Mouse (Mus musculus): ENCODE data around the gene Erlec1. TPM values are rescaled to one million over a fixed set of nuclear protein-coding genes. Genes with fewer than 3 reads are reported as not detected.

The Erlec1 gene
- polyA plus RNA-seq, 1 experiment from 2014 or later = 5.6 TPM

DNA sequence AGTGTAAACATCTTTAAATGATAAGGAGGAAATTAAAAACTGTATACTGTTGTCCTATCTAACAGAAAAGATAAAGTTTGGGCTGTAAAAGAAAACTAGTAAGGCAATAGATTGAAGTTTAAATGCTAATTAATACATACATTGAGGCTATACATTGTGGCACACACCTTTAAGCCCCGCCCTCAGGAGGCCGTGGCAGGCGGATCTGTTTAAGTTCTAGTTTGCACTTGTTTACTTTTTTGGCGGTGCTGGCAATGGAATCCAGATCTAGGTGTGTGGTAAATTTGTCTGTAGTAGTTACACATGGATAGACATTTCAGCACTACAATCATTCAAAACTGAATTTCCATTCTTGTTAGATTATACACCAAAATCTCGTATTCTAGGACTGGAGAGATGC, 1.3 kb downstream of the Erlec1 start:
- ATAC-seq (ENCODE audit: low read depth) (0 out of 2 replicates have a peak, but pooled peaks have one; percentile 24), DNase-seq (peak; percentile 33)
- H3K27me3 ChIP-seq = no peaks in the 10 kb centered on the region
- peak overlapping the region; percentile 92 for H3K9ac ChIP-seq
- peaks cover 20% of the 10 kb centered on the region for H3K4me1 ChIP-seq (replicated peaks)
- peaks cover 34% of the 10 kb centered on the region for H3K36me3 ChIP-seq
- no peaks in the 10 kb centered on the region for H3K9me3 ChIP-seq (replicated peaks)
- peak overlapping the region; percentile 73 for H3K4me2 ChIP-seq
- peak overlapping the region; percentile 92 for H3K27ac ChIP-seq
- H3K4me3 ChIP-seq (replicated peaks) = peak overlapping the region; percentile 85
- WGBS (ENCODE audit: insufficient replicate concordance) = 47% methylated on average over 5 of the region's 5 CpGs

DNA sequence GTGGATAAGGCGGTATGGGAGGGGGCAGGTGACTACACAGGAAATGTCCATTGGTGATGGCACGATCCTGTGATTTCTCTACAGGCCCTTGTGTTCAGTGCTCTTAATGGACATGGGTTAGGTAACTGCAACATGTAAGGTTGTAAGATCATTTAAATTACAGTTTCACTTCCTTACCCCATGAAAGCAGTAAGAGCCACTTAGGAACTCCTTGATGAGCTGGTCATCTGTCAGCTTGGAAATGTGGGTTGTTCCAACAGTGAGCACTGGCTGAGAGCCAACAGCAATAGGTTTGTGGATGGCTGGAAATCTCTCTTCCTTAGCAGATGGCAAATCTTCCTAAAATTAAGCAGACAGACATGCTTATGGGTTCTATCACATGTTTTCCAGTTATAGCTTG, 10.6 kb downstream of the Erlec1 start:
- H3K4me1 ChIP-seq (replicated peaks) = no peaks in the 10 kb centered on the region
- no peak overlapping the region for H3K4me3 ChIP-seq (replicated peaks)
- H3K36me3 ChIP-seq = peaks cover 60% of the 10 kb centered on the region
- WGBS (ENCODE audit: insufficient replicate concordance) = 82% methylated on average over 2 of the region's 2 CpGs
- no peaks in the 10 kb centered on the region for H3K27me3 ChIP-seq
- no peaks in the 10 kb centered on the region for H3K9me3 ChIP-seq (replicated peaks)
- ATAC-seq (ENCODE audit: low read depth) (no peak), DNase-seq (no peak)
- no peak overlapping the region for H3K4me2 ChIP-seq
- no peak overlapping the region for H3K9ac ChIP-seq
- no peak overlapping the region for H3K27ac ChIP-seq

DNA sequence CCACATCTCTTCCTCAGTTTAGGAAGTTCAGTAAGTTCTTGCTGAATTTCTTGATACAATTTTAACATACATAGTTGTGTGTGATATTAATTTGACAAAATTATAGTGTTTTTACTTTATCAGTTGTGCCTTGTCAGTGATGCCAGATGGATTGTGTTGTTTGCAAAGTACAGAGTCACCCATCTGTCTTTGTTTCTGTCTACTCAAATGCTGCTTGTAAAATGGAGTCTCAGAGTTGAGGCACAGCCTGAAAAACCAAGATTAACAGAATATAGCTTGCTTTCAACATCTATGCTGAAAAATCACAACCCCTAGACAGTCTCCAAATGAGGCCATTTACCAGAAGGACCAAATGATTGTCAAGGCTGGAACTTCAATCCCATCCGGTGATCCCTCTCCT, 25.6 kb downstream of the Erlec1 start:
- Histone ChIP-seq H3K27ac (no peak overlapping the region), H3K4me2 (no peak overlapping the region), H3K4me3 (replicated peaks) (no peak overlapping the region), H3K36me3 (peaks cover 21% of the 10 kb centered on the region), H3K9ac (no peak overlapping the region), H3K27me3 (no peaks in the 10 kb centered on the region), H3K9me3 (replicated peaks) (no peaks in the 10 kb centered on the region), H3K4me1 (replicated peaks) (peaks cover 8% of the 10 kb centered on the region; the same call in 1 of the 2 replicates)
- no peak for DNase-seq
- no peak for ATAC-seq (ENCODE audit: low read depth)
- WGBS (ENCODE audit: insufficient replicate concordance) = 90% methylated on average over 1 of the region's 1 CpGs

DNA sequence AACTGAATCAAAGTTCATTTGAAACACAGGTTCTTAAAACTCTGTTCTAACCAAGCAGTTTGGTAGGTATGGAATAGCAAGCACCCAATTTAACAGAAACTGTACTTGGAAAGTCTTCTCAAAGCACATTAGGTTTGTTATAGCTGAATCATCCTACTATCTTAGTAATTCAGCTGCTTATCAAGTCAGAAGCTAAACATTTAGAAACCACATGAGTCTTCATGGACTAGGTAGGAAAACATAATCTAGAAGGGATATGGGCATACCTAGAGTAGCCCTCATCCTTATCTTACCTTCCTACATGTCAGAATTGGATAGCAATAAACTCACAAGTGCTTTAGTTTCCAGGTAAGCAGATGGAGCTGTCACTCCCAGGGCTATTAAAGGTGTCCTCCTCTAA, 26.1 kb downstream of the Erlec1 start:
- H3K4me2 ChIP-seq = no peak overlapping the region
- peaks cover 21% of the 10 kb centered on the region for H3K36me3 ChIP-seq
- H3K4me3 ChIP-seq (replicated peaks) = no peak overlapping the region
- no peaks in the 10 kb centered on the region for H3K9me3 ChIP-seq (replicated peaks)
- H3K27ac ChIP-seq = no peak overlapping the region
- DNase-seq (no peak), ATAC-seq (ENCODE audit: low read depth) (peak; percentile 77; the same call in 1 of the 2 replicates)
- no peaks in the 10 kb centered on the region for H3K27me3 ChIP-seq
- H3K4me1 ChIP-seq (replicated peaks) = peaks cover 8% of the 10 kb centered on the region; the same call in 1 of the 2 replicates
- H3K9ac ChIP-seq = no peak overlapping the region

DNA sequence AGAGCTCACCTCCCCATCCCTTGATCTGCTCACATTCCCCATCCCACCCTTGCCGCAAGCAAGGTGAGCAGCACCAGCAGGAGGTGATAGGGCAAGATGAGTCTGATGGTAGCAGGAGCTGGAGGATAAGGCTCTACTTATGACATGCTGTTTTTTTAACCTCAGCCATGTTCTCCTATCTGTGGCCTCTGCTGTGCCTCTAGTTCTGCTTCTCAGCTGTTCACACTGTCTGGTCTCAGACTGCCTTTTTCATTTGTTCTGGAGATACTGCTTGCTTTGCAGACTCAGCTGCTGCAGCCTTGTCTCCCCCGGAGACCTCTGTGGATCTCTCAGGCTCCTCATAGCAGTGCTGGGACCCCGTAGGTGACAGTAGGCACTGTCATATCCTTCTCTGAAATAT, 30.9 kb downstream of the Erlec1 start:
- ATAC-seq (ENCODE audit: low read depth) = no peak
- no peak for DNase-seq

DNA sequence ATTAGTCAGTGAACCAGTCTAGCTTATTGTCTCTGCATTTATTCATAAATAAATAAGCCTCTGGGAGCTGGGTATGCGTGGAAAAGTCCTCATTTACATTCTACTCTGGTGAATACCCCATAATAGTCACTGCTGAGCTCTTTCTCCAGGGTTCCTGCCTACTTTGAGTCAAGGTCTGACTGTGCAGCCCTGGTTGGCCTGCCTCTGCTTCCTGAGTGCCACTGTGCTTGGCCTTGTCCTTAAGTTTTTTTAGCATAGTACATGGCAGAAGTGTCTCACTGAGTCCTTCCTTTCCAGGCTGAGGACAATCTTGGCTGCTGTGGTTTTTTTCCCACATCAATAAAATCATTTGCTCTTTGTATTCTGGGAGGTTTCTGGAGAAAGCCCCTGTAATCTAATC, 33.5 kb downstream of the Erlec1 start:
- DNase-seq = no peak
- Histone ChIP-seq H3K4me1 (replicated peaks) (no peaks in the 10 kb centered on the region), H3K4me2 (no peak overlapping the region), H3K9ac (no peak overlapping the region), H3K36me3 (peaks cover 5% of the 10 kb centered on the region; the same call in 1 of the 2 replicates), H3K9me3 (replicated peaks) (no peaks in the 10 kb centered on the region), H3K27ac (no peak overlapping the region), H3K4me3 (replicated peaks) (no peak overlapping the region), H3K27me3 (no peaks in the 10 kb centered on the region)
- no peak for ATAC-seq (ENCODE audit: low read depth)
- 56% methylated on average over 1 of the region's 1 CpGs for whole genome bisulfite sequencing (ENCODE audit: insufficient replicate concordance)

More for the DNA sequence above, 30.9 kb downstream of the Erlec1 start:
- peaks cover 4% of the 10 kb centered on the region; the same call in 1 of the 2 replicates for H3K4me1 ChIP-seq (replicated peaks)
- H3K4me3 ChIP-seq (replicated peaks) = no peak overlapping the region
- H3K9me3 ChIP-seq (replicated peaks) = no peaks in the 10 kb centered on the region
- 88% methylated on average over 3 of the region's 3 CpGs for WGBS (ENCODE audit: insufficient replicate concordance)
- H3K36me3 ChIP-seq = peaks cover 5% of the 10 kb centered on the region; the same call in 1 of the 2 replicates
- H3K27ac ChIP-seq = no peak overlapping the region
- H3K4me2 ChIP-seq = no peak overlapping the region
- H3K9ac ChIP-seq = no peak overlapping the region
- H3K27me3 ChIP-seq = no peaks in the 10 kb centered on the region

DNA sequence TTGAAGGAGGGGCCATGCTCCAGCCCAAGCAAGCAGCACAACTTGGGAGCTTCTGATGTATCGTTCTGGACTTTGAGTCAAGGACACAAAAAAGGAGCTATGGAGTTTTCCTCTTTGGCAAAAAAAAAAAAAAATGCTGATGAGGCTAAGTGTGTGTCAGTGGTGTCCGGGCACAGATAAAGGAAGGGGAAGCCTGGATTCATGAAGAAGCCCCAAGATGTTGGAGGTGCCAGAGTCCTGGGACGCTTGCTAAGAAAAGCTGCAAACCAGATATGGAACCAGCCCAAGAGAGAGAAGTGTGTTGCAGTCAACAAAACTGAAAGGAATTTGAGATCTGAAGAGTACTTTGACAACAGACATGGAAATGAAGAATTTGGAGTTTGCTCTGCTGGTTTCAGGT, 41.8 kb downstream of the Erlec1 start:
- H3K27me3 ChIP-seq = no peaks in the 10 kb centered on the region
- H3K4me2 ChIP-seq = no peak overlapping the region
- H3K9ac ChIP-seq = no peak overlapping the region
- ATAC-seq (ENCODE audit: low read depth) = no peak
- WGBS (ENCODE audit: insufficient replicate concordance) = 68% methylated on average over 3 of the region's 3 CpGs
- H3K4me1 ChIP-seq (replicated peaks) = no peaks in the 10 kb centered on the region
- no peaks in the 10 kb centered on the region for H3K9me3 ChIP-seq (replicated peaks)
- H3K4me3 ChIP-seq (replicated peaks) = no peak overlapping the region
- DNase-seq = no peak
- no peak overlapping the region for H3K27ac ChIP-seq
- no peaks in the 10 kb centered on the region for H3K36me3 ChIP-seq

DNA sequence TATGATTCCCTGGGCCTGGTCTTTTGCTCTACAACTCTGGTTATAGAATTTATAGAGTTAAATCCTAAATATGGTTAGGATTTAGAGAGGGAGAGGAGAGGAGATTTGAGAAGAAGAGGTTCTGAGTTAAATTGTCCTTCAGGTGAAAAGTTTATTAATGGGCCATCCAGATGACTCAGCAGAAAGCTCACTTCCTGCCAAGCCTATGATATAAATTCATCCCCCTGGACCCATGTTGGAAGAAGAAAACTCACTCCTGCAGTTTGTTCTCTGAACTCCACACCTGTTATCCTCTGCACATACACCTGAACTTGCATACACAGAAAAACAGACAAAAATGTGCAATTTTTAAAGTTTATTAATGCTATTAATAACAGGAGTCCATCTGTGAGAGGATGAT, 54.8 kb downstream of the Erlec1 start:
- Histone ChIP-seq H3K4me3 (replicated peaks) (no peak overlapping the region), H3K9ac (no peak overlapping the region), H3K4me2 (no peak overlapping the region), H3K4me1 (replicated peaks) (no peaks in the 10 kb centered on the region), H3K9me3 (replicated peaks) (no peaks in the 10 kb centered on the region), H3K27me3 (no peaks in the 10 kb centered on the region), H3K36me3 (no peaks in the 10 kb centered on the region), H3K27ac (no peak overlapping the region)
- DNase-seq (no peak), ATAC-seq (ENCODE audit: low read depth) (no peak)

DNA sequence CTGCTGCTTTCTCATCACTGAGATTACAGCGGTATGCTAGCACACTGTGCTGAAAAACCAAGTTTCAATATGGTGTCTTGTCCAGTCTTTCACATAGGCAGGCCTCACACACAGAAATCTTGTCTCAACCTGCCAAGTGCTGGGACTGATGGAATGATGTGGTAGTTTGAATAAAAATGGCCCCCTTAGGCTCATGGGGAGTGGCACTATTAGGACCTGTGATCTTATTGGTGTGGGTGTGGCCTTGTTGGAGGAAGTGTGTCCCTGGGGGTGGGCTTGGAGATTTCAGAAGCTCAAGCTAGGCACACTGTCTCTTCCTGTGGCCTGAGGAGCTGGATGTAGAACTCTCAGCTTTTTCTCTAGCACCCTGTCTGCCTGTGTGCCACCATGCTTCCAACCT, 57.9 kb downstream of the Erlec1 start:
- WGBS (ENCODE audit: insufficient replicate concordance) = 76% methylated on average over 1 of the region's 1 CpGs
- Histone ChIP-seq H3K4me2 (no peak overlapping the region), H3K9me3 (replicated peaks) (no peaks in the 10 kb centered on the region), H3K27me3 (no peaks in the 10 kb centered on the region), H3K4me1 (replicated peaks) (no peaks in the 10 kb centered on the region), H3K36me3 (no peaks in the 10 kb centered on the region), H3K9ac (no peak overlapping the region), H3K4me3 (replicated peaks) (no peak overlapping the region), H3K27ac (no peak overlapping the region)
- no peak for ATAC-seq (ENCODE audit: low read depth)
- DNase-seq = no peak

DNA sequence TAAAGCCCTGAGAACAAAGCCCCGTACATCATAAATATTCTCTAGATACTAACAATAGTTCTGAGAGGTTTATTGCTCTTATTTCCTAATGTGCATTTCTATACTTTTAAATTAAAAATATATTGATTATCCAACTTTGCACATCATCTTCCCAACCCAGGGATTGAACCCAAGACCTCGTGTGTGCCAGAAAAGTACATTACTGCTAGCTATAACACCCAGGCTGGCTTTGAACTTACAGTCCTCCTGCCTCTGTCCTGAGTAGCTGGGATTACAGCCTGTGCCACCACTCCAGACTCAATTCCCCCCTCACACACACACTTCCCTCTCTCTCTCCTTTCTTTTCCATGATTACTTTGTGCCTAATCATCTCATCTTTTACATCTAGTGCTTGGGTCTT, 66.0 kb downstream of the Erlec1 start:
- no peak overlapping the region for H3K27ac ChIP-seq
- H3K27me3 ChIP-seq = peaks cover 19% of the 10 kb centered on the region
- no peak overlapping the region for H3K4me3 ChIP-seq (replicated peaks)
- H3K9me3 ChIP-seq (replicated peaks) = no peaks in the 10 kb centered on the region
- H3K4me1 ChIP-seq (replicated peaks) = peaks cover 8% of the 10 kb centered on the region
- ATAC-seq (ENCODE audit: low read depth) = no peak
- no peaks in the 10 kb centered on the region for H3K36me3 ChIP-seq
- DNase-seq = no peak
- 79% methylated on average over 2 of the region's 2 CpGs for WGBS (ENCODE audit: insufficient replicate concordance)
- H3K9ac ChIP-seq = no peak overlapping the region
- H3K4me2 ChIP-seq = no peak overlapping the region

DNA sequence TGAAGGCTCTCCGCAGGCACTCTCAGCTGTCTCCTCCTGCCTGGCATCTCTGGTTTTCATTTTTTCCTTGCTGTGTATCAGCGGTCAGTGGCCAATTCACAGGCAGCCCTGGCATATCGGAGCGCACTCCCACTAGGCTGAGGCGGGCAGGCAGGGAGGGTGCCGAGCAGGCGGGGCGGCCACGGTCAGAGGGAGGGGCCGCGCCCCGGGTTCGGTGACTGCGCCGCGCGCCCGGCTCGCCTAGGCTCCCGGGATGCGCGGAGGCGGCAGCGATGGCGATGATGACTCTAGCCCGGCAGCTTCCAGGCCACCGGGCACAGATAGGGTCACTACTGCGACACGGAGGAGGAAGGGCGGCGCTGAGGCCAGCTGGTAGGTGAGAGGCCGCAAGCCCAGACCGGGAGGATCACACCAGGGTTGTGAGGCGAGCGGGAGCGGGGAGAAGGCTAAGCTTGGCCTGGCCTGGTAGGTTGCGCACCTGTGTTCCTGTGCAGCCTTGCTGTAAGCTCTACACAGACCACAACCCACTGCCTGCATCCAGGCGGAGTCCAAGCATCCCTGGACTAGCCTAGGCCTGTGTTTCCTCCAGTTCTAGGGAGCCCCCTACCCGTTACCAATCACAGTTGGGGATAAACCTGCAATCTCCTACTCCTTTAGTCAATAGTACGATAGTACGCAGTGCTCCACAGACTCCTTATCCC, 68.8 kb downstream of the Erlec1 start, which contains the start of the genes Gpr75 and Asb3:
Gene Gpr75, plus strand, starts transcription at position 188 of the 701 bp plus-strand sequence.
Gene Asb3, plus strand, starts transcription at position 246 of the 701 bp plus-strand sequence.
- Histone ChIP-seq H3K9ac (no peak within 1 kb of the TSS), H3K27ac (no peak within 1 kb of the TSS)
- peak; percentile 10 for DNase-seq

More for the DNA sequence above, 68.8 kb downstream of the Erlec1 start, which contains the start of the genes Gpr75 and Asb3:
- ATAC-seq (ENCODE audit: low read depth) = peak; percentile 86
- H3K9me3 ChIP-seq (replicated peaks) = no peaks in the 10 kb centered on the region
- 8% methylated on average over 41 of the region's 41 CpGs for WGBS (ENCODE audit: insufficient replicate concordance)
- peak within 1 kb of the TSS; percentile 65 for H3K4me2 ChIP-seq
- H3K4me1 ChIP-seq (replicated peaks) = peaks cover 8% of the 10 kb centered on the region
- peaks cover 19% of the 10 kb centered on the region for H3K27me3 ChIP-seq
- H3K36me3 ChIP-seq = no peaks in the 10 kb centered on the region
- H3K4me3 ChIP-seq (replicated peaks) = peak within 1 kb of the TSS; percentile 47
